Mouse (Mus musculus): ENCODE measurements around the gene Tmem201.
A peak's percentile ranks its signal among the peaks of the same experiment; 100 is the strongest.

DNA sequence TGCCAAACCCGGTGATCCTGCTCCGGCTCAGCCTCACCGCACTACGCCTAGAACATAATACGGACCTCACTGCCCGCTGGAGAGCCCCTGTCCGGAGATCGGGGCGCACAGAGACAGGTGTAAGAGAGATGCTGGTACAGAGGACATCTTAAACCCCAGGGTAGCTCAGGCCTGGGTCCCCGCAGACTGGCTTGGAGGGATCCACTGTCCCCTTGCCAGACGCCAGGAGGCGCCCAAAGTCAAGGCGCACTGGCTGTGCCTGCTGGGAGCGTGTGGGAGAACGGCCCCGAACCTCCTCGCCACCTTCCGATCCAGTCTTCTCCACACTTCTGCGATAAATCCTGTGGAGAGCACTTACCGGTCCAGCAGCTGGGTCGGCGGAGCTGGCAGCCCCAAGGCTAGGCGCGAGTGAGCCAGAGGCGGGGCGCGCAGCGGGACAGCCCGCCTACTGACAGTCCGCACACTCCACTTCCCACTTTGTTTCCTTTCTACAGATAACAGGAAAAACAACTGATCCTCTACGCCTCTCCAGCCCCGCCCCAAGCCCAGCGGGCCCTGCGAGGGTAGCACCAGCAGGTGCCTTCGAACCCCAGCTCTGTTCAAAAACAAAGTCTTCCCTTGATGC lies 39.5 kb downstream of the Tmem201 start:
- peak; percentile 25; the same call in 1 of the 2 replicates for TF ChIP-seq POLR2A (IDR thresholded peaks at IDR 0.05; ENCODE audit: borderline replicate concordance, low read depth, low read length)
- peak; percentile 52 for TF ChIP-seq CTCF (IDR thresholded peaks at IDR 0.05; ENCODE audit: low read depth, low read length)

Measured in bone marrow macrophage, adult 2 months (primary cell).